ENCODE assay signal across 13 mouse cellular contexts in the genomic region with DNA sequence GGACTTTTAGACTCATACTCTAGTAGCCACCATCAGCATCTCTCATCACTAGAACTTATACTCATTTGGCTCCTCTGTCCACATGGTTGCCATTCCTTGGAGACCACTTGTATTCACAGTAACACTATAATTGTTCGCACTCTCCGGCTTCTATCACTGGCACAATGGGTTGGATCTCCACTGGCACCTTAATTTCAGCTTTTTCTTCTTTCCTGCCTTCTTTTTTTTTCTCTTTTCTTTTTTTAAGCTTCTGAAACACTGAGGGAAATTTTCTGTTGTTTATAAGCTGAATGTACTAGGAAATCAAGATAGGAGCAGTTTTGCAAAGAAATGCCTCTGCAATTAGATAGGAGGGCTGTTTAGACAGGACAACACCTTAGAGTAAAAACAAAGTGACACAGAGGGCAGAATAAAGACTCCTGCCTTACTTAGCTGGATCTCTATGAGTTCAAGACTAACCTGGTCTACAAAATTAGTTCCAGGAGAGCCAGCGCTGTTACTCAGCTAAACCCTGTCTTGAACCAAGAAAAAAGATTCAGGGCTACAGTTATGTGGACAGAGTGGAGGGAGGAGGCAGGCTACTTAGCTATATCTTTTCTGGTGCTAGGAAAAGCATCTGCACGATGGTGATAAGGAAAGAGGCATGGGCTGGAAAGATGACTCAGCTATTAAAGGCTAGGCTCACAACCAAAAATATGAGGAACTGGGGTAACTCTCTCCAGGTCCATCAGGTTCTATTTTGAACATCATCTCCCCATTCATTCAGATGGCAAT. TPM values are rescaled to one million over a fixed set of nuclear protein-coding genes. Genes with fewer than 3 reads are reported as not detected.
A peak's percentile ranks its signal among the peaks of the same experiment; 100 is the strongest.
DNase-seq lines count a peak whose midpoint lies in the region; ATAC-seq and TF ChIP-seq lines count a peak whose summit lies in the region.
"Had no signal": no experiment of that assay in that cellular context is flagged by ENCODE, and none has a peak within 500 bp of the region (broad histone marks: within the 10 kb centered on the region; RNA-seq: fewer than 3 reads in every experiment).

No protein-coding gene starts in this region.

- no peaks in the 10 kb centered on the region for H3K27me3 ChIP-seq in lung, postnatal 0 days (replicated peaks; ENCODE audit: insufficient read depth, low read length)
- H3K27me3 ChIP-seq in liver, embryonic 11.5 days (replicated peaks; ENCODE audit: control insufficient read depth, insufficient read depth, low read length), result no peaks in the 10 kb centered on the region
- no peaks in the 10 kb centered on the region for H3K27me3 ChIP-seq in hindbrain, embryonic 11.5 days (ENCODE audit: control insufficient read depth, insufficient read depth, low read length)

- H3K36me3 ChIP-seq in lung, postnatal 0 days (ENCODE audit: insufficient read depth, low read length), result no peaks in the 10 kb centered on the region
- no peaks in the 10 kb centered on the region for H3K36me3 ChIP-seq in liver, embryonic 11.5 days (ENCODE audit: control insufficient read depth, insufficient read depth, low read length)
- no peaks in the 10 kb centered on the region for H3K36me3 ChIP-seq in hindbrain, embryonic 11.5 days (ENCODE audit: control insufficient read depth, insufficient read depth, low read length)

- no peaks in the 10 kb centered on the region for H3K9me3 ChIP-seq in lung, postnatal 0 days (ENCODE audit: low read length)
- no peaks in the 10 kb centered on the region for H3K9me3 ChIP-seq in liver, embryonic 11.5 days (ENCODE audit: control insufficient read depth, low read length)
- no peaks in the 10 kb centered on the region for H3K9me3 ChIP-seq in hindbrain, embryonic 11.5 days (ENCODE audit: control insufficient read depth, low read length)
- H3K9me3 ChIP-seq: embryonic facial prominence, embryonic 10.5 days had no signal

- 89% methylated on average over 4 of the region's 4 CpGs for WGBS in lung, postnatal 0 days
- 61% methylated on average over 4 of the region's 4 CpGs for WGBS in liver, embryonic 11.5 days
- WGBS in hindbrain, embryonic 11.5 days, result 92% methylated on average over 4 of the region's 4 CpGs

- H3K4me3 ChIP-seq in lung, postnatal 0 days (ENCODE audit: low read depth, low read length), result no peak overlapping the region
- no peak overlapping the region for H3K4me3 ChIP-seq in liver, embryonic 11.5 days (ENCODE audit: low read depth, low read length)
- no peak overlapping the region for H3K4me3 ChIP-seq in hindbrain, embryonic 11.5 days (ENCODE audit: low read depth, low read length)
- H3K4me3 ChIP-seq: embryonic facial prominence, embryonic 10.5 days; heart, adult 2 months; left cerebral cortex, adult 2 months had no signal

- no peak overlapping the region for H3K27ac ChIP-seq in lung, postnatal 0 days (ENCODE audit: low read length)
- H3K27ac ChIP-seq in liver, embryonic 11.5 days (ENCODE audit: low read depth, low read length), result peak overlapping the region; percentile 85
- H3K27ac ChIP-seq in hindbrain, embryonic 11.5 days (ENCODE audit: low read depth, low read length), result no peak overlapping the region
- H3K27ac ChIP-seq: embryonic facial prominence, embryonic 10.5 days; heart, adult 2 months; left cerebral cortex, adult 2 months had no signal

- no peaks in the 10 kb centered on the region for H3K4me1 ChIP-seq in lung, postnatal 0 days (ENCODE audit: insufficient read depth, low read depth, low read length)
- peaks cover 26% of the 10 kb centered on the region for H3K4me1 ChIP-seq in liver, embryonic 11.5 days (replicated peaks; ENCODE audit: control insufficient read depth, insufficient read depth, low read length)
- no peaks in the 10 kb centered on the region for H3K4me1 ChIP-seq in hindbrain, embryonic 11.5 days (replicated peaks; ENCODE audit: control insufficient read depth, insufficient read depth, low read length)
- H3K4me1 ChIP-seq: embryonic facial prominence, embryonic 10.5 days had no signal

- no peak for TF ChIP-seq EP300 in lung, postnatal 0 days (IDR thresholded peaks at IDR 0.05)

- no peak for TF ChIP-seq CTCF in lung, postnatal 0 days (IDR thresholded peaks at IDR 0.05)

- DNase-seq in lung, postnatal 0 days (ENCODE audit: low spot score), result no peak
- no peak for DNase-seq in lung, adult 18-20 months
- DNase-seq in c-Kit-positive CD71-positive TER-119-positive erythroid progenitor cells, embryonic 14.5 days (ENCODE audit: low spot score), result peak; percentile 94
- peak; percentile 35 for DNase-seq in liver, embryonic 11.5 days (ENCODE audit: low spot score)
- peak; percentile 27 for DNase-seq in yolk sac, embryonic 10.5 days (ENCODE audit: low spot score)
- DNase-seq in hindbrain, embryonic 11.5 days (ENCODE audit: low spot score), result no peak
- no peak for DNase-seq in thymus, postnatal 0 days (ENCODE audit: low spot score)
- DNase-seq: heart, adult 2 months; kidney, postnatal 4 days; thymus, postnatal 14 days had no signal

- no peak overlapping the region for H3K4me2 ChIP-seq in lung, postnatal 0 days (replicated peaks; ENCODE audit: low read depth, low read length)
- peak overlapping the region; percentile 30 for H3K4me2 ChIP-seq in liver, embryonic 11.5 days
- H3K4me2 ChIP-seq in hindbrain, embryonic 11.5 days (replicated peaks; ENCODE audit: low read depth, low read length), result no peak overlapping the region

- H3K9ac ChIP-seq in lung, postnatal 0 days (replicated peaks; ENCODE audit: low read depth), result no peak overlapping the region
- H3K9ac ChIP-seq in liver, embryonic 11.5 days (ENCODE audit: low read depth, low read length), result peak overlapping the region; percentile 46
- H3K9ac ChIP-seq in hindbrain, embryonic 11.5 days (ENCODE audit: low read depth, low read length), result no peak overlapping the region

- ATAC-seq in lung, postnatal 0 days, result peak; percentile 44; the same call in 1 of the 2 replicates
- ATAC-seq in liver, embryonic 11.5 days (replicated peaks; ENCODE audit: low FRiP score), result peak; percentile 93
- ATAC-seq in hindbrain, embryonic 11.5 days (ENCODE audit: low FRiP score), result no peak
- ATAC-seq: activated CD4-positive, CD25-positive, alpha-beta regulatory T cell, adult 4 months had no signal

RNA-seq across cellular contexts. Expression of a gene that starts 42.8 kb away (rescaled TPM):
- 10.5 and 10.6 TPM in 2 replicates for polyA plus RNA-seq in lung, postnatal 0 days (2015; fragmentation: Nextera tagmentation; extraction: Ambion mirVana)
- polyA plus RNA-seq in liver, embryonic 11.5 days (2014; fragmentation: Nextera tagmentation; extraction: Ambion mirVana), result 21.5 and 25.9 TPM in 2 replicates
- 51.0 and 53.7 TPM in 2 replicates for polyA plus RNA-seq in hindbrain, embryonic 11.5 days (2014; fragmentation: Nextera tagmentation; extraction: Ambion mirVana)
- 14.0 and 14.5 TPM in 2 replicates for polyA plus RNA-seq in thymus, postnatal 0 days (2015; fragmentation: Nextera tagmentation; extraction: Ambion mirVana)

RNA-seq across cellular contexts. Expression of a gene that starts 53.3 kb away (rescaled TPM):
- polyA plus RNA-seq in lung, postnatal 0 days (2015; fragmentation: Nextera tagmentation; extraction: Ambion mirVana), result 11.3 and 11.5 TPM in 2 replicates
- polyA plus RNA-seq in liver, embryonic 11.5 days (2014; fragmentation: Nextera tagmentation; extraction: Ambion mirVana), result 13.5 and 14.9 TPM in 2 replicates
- polyA plus RNA-seq in hindbrain, embryonic 11.5 days (2014; fragmentation: Nextera tagmentation; extraction: Ambion mirVana), result 15.8 and 18.2 TPM in 2 replicates
- polyA plus RNA-seq in thymus, postnatal 0 days (2015; fragmentation: Nextera tagmentation; extraction: Ambion mirVana), result 7.4 and 8.3 TPM in 2 replicates

Comparison
In these comparisons a context has a peak if more than half of its experiments do, and no peak if none do; other contexts are left out.
1. DNase-seq: peak in c-Kit-positive CD71-positive TER-119-positive erythroid progenitor cells, embryonic 14.5 days (single experiment), liver, embryonic 11.5 days (single experiment) and yolk sac, embryonic 10.5 days (single experiment); none in lung, postnatal 0 days (single experiment), lung, adult 18-20 months (0 of 2), hindbrain, embryonic 11.5 days (single experiment) and thymus, postnatal 0 days (single experiment).